Mouse (Mus musculus) 3T3-L1 (cell line): ENCODE measurements around the gene Klhl3.
"Not testable (repeated sequence)": the region's sequence is repeated elsewhere in the genome, so short reads cannot be mapped to it uniquely, and the experiment has no call there.

ENCODE experiments used
- DNase-seq: peaks from one replicate; pipeline ENCODE4 v3.0.0-alpha.2; 2015; ENCODE audit warnings: low read depth, low spot score

Gene Klhl3

DNA sequence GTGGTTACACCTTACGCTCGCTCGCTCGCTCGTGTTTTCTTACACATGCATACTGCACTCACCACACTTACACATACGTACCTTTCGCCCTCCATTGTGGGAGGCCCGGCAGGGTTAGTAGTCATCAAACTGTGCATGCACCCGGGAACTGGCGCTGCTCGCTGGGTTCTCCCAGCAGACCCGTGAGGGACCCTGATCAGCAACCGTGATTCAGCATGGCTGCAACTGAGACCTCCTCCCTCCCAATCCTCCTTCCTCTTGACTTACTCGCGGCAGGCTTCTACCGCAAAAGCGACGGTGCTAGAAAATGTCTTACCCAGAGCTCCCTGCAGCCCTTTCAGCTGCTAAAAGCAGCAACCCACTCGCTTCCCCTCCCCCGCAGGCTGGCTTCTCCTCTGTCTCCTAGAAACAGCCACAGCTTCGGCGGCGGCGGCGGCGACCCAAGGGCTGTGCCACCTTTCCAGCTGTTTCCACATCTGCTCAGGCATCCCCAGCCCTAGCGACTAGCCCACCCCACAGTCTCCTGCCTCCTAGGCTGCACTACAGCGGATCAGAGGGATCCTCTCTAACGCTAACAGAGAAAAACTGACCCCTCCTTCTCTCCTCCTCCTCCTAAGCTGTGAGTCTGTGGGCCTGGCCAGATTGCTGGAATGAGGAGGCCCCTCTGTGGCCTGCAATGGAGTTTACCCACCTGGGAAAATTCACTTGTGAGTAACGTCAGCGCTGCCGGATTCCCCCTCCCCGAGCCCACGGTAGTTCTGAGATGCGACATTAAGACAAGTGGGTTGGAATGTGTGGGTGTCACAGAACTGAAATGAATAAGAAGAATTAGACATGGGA, at the start of gene Klhl3:
TSS of gene Klhl3 (minus strand) at position 532 of the 840 bp plus-strand sequence.
- peak; percentile 13 for DNase-seq

- no peak for DNase-seq
Measured at GRCm38 (mm10) chr13:58160761-58161160, 47.4 kb upstream of the Klhl3 start.

GRCm38 (mm10) chr13:58158099-58158912, 44.9 kb upstream of the Klhl3 start:
- peak; percentile 98 for DNase-seq

- DNase-seq = peak; percentile 83
Measured at GRCm38 (mm10) chr13:58157447-58158098, 44.2 kb upstream of the Klhl3 start, which contains the start of gene Idnk. Idnk (plus strand) TSS chr13:58157649.

DNA sequence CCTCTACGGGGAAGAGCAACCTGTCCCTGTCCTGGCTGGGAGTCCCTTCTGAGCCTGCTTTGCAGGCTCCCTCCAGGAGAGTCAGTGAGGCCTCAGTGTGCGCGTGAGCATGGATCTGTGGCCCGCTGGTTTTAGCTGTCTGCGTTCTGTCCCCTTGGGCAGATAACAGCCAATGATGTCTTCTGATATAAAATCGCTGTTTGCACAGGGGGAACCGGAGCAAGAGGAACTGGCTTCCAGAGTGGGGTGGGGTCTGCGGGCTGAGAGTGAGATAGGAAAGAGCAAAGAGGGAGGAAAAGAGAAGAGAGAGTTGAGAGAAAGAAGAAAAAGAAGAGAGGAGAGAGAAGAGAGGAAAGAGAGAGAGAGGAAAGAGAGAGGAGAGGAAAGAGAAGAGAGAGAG, 43.6 kb upstream of the Klhl3 start:
- DNase-seq = no peak

DNA sequence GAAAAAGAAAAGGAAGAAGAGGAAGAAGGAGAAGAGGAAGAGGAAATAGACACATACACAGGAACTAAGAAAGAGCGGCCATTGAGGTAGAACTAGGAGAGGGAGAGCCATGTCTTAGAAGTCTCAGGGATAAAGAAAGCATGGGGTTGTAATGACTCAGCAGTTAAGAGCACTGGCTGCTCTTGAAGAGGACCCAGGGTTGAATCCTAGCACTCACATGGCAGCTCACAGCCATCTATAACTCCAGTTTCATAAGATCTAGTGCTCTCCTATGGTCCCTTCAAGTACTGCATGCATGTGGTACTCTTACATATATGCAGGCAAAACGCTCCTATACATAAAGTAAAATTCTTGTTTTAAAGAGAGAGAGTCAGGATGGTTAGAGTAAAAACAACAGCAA, 42.6 kb upstream of the Klhl3 start:
- DNase-seq = peak; percentile 9

- DNase-seq = no peak
Measured at GRCm38 (mm10) chr13:58150442-58150841, 37.0 kb upstream of the Klhl3 start.

GRCm38 (mm10) chr13:58149629-58150028, 36.2 kb upstream of the Klhl3 start:
- peak; percentile 32 for DNase-seq

GRCm38 (mm10) chr13:58149033-58149558, 35.7 kb upstream of the Klhl3 start:
- peak; percentile 63 for DNase-seq

- peak; percentile 83 for DNase-seq
Measured at GRCm38 (mm10) chr13:58148256-58148831, 35.0 kb upstream of the Klhl3 start.

DNA sequence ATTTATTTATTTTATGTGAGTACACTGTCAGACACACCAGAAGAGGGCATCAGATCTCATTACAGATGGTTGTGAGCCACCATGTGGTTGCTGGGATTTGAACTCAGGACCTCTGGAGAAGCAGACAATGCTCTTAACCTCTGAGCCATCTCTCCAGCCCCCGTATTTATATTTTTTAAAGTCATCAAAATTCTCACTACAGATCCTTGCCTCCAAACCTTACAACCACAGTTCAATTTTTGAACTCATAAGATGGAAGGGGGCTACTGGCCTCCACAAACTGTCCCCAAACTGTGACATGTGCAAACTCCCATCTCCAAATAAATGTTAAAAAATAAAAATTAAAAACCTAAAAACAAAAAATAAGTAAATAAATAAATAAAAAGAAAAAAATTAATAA, 34.4 kb upstream of the Klhl3 start:
- DNase-seq = no peak

- not testable (repeated sequence) for DNase-seq
Measured at GRCm38 (mm10) chr13:58146603-58147002, 33.2 kb upstream of the Klhl3 start.

- no peak for DNase-seq
Measured at GRCm38 (mm10) chr13:58131692-58132091, 18.3 kb upstream of the Klhl3 start.

DNA sequence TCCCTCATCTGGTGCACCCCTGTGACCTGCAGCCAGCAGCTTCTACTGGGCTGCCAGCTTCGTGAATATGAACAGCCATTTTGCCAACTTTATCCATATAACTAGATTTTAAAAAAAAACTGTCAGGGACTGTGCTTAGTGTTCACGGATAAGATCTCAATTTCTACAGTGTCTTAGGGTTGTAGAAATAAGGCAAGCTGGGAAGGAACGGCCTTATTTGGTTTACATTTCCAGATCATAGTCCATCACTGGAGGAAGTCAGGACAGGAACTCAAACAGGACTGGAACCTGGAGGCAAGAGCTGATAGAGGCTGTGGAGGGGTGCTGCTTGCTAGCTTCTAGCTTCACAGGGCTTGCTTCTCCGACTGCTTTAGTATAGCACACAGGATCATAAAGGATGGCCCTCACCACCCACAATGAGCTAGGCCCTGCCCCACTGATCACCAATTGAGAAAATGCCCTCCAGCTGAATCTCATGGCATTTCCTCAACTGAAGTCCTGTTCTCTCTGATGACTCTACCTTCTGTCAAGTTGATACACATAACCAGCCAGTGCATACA, 16.4 kb upstream of the Klhl3 start:
- DNase-seq = peak; percentile 59

DNA sequence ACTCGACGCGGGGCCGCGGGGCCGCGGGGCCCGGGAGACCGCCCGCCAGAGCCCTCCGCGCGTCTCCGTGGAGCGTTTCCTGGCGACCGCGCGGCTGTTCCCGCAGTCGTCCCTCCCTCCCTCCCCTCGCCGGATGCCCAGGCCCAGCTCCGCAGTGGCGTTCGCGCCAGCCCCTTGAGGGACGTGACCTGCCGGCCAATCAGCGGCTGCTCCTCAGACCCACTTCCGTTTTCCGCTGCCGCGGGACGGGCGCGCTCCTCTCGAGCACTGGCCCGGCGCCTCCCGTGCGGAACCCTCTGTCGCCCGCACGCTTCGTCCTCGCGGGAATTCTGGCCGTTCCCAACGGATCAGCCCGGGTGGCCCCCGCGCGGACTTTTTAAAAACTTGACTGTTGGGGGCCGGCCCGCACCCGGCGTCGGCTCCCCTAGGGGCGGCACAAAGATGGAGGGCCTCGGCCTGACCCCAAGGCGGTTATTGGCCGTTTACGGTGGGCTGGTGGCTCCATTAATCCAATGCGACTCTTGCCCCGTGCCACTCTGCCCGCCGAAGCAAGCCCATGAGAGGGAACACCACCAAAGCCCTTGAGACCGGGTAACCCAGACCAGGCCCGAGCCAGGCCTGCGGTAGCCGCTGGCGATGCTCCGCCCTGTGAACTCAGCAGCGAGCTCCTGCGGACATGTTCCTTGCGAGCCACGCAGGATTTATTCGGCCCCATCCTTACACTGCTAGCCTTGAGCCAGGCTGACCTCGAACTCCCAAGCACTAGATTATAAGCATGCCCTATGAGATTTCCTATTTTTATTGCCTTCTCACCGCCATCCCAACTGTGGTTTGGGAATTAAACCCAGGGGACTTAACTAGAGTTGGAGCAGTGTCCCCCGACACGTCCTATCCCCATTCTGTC, 15.6 kb upstream of the Klhl3 start:
- DNase-seq = peak; percentile 92

DNA sequence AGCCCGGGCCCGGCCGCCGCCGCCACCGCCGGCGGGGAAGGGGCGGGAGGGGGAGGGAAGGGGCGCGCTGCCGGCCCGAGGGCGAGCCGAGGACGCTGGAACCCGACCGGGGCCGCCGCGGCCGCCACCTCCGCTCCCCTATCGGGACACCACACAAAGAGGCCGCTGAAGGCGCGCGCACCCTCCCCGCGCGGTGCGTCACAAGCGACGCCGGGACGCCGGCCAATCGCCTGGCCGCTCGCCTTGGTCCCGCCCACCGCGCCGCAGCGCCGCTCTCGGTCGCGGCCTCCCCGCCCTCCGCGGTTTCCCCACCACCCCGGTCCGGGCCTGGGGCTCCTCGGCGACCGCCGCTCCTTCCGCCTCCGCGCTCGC, 15.0 kb upstream of the Klhl3 start, which contains the start of gene Hnrnpa0:
TSS of gene Hnrnpa0 (minus strand) at position 161 of the 372 bp plus-strand sequence.
- peak; percentile 82 for DNase-seq

- peak; percentile 42 for DNase-seq
Measured at GRCm38 (mm10) chr13:58127766-58128361, 14.5 kb upstream of the Klhl3 start.

GRCm38 (mm10) chr13:58126862-58127765, 13.7 kb upstream of the Klhl3 start:
- no peak for DNase-seq
